Mouse (Mus musculus) stomach, postnatal 0 days (tissue): Measurements from ENCODE around the gene Banf2. TPM values are rescaled to one million over a fixed set of nuclear protein-coding genes. Genes with fewer than 3 reads are reported as not detected.

Experiments used
- ATAC-seq: fragments of 200-750 bp; cut with Nextera tagmentation; 2 replicates; pipeline ENCODE4 v1.8.0; 2017; ENCODE audit not compliant: low FRiP score, low TSS enrichment
- DNase-seq: peaks from one replicate; pipeline ENCODE4 v3.0.0-alpha.2; 2016; ENCODE audit warnings: low spot score
- H3K27ac ChIP-seq: fragments of 300-500 bp; sonication (generic); replicated peaks from 2 replicates; pipeline ENCODE4 v1.5.1; 2014; ENCODE audit warnings: mild to moderate bottlenecking, control low read depth
- H3K27me3 ChIP-seq: fragments of 300-500 bp; sonication (generic); 2 replicates; pipeline ENCODE4 v1.6.1; 2014; ENCODE audit warnings: low read length; ENCODE audit not compliant: control insufficient read depth, insufficient read depth
- H3K36me3 ChIP-seq: fragments of 300-500 bp; sonication (generic); 2 replicates; pipeline ENCODE4 v1.6.1; 2014; ENCODE audit warnings: low read length, mixed read lengths; ENCODE audit not compliant: control insufficient read depth, insufficient read depth
- H3K4me1 ChIP-seq: fragments of 300-500 bp; sonication (generic); replicated peaks from 2 replicates; pipeline ENCODE4 v1.6.1; 2014; ENCODE audit warnings: antibody characterized with exemption; ENCODE audit not compliant: control insufficient read depth, insufficient read depth
- H3K4me2 ChIP-seq: fragments of 300-500 bp; sonication (generic); replicated peaks from 2 replicates; pipeline ENCODE4 v1.6.1; 2014; ENCODE audit warnings: low read depth, mild to moderate bottlenecking, control low read depth, moderate library complexity
- H3K4me3 ChIP-seq: fragments of 300-500 bp; sonication (generic); 2 replicates; pipeline ENCODE4 v1.5.1; 2014; ENCODE audit warnings: low read depth, low read length, control low read depth
- H3K9ac ChIP-seq: fragments of 300-500 bp; sonication (generic); 2 replicates; pipeline ENCODE4 v1.6.1; 2014; ENCODE audit warnings: mild to moderate bottlenecking, low read length, control low read depth, mixed read lengths
- H3K9me3 ChIP-seq: fragments of 300-500 bp; sonication (generic); 2 replicates; pipeline ENCODE4 v1.6.1; 2016; ENCODE audit warnings: low read length; ENCODE audit not compliant: control insufficient read depth
- CTCF ChIP-seq: IDR thresholded peaks from 2 replicates; pipeline ENCODE4 v1.5.1; 2016; ENCODE audit warnings: antibody characterized with exemption, low read depth, mild to moderate bottlenecking, moderate library complexity
- EP300 ChIP-seq: optimal IDR thresholded peaks from 2 replicates; pipeline ENCODE3; 2016; ENCODE audit warnings: antibody characterized with exemption
- WGBS: fragments of 180-500 bp; shearing (Covaris S2); extraction: QIAGEN DNeasy Blood & Tissue Kit; methylation state at CpG from one replicate; pipeline ENCODE4 v1.1.7; 2014; 5-methylcytosine and 5-hydroxymethylcytosine counted together
- polyA plus RNA-seq: library from polyadenylated mRNA; unstranded; fragments of >200 nt; fragmentation: Nextera tagmentation; extraction: Ambion mirVana; gene quantifications from 2 replicates; pipeline ENCODE4 v1.2.1, GENCODE M21; 2015

The Banf2 gene
- polyA plus RNA-seq, 1 experiment from 2014 or later: not detected

- no peak overlapping the region for H3K4me2 ChIP-seq
- TF ChIP-seq CTCF: no peak
- no peak for TF ChIP-seq EP300
- H3K9ac ChIP-seq: no peak overlapping the region
- H3K27me3 ChIP-seq: no peaks in the 10 kb centered on the region
- H3K4me3 ChIP-seq: no peak overlapping the region
- ATAC-seq (no peak), DNase-seq (no peak)
- no peaks in the 10 kb centered on the region for H3K36me3 ChIP-seq
- WGBS: 76% methylated on average over 1 of the region's 1 CpGs
- peaks cover 4% of the 10 kb centered on the region; the same call in 1 of the 2 replicates for H3K4me1 ChIP-seq
- H3K27ac ChIP-seq: no peak overlapping the region
- H3K9me3 ChIP-seq: no peaks in the 10 kb centered on the region
These were observed 39.9 kb upstream of the Banf2 start for GRCm38 (mm10) chr2:143992977-143993376.

GRCm38 (mm10) chr2:144002229-144002984 lies 30.5 kb upstream of the Banf2 start:
- Histone ChIP-seq H3K9me3 (no peaks in the 10 kb centered on the region), H3K4me3 (no peak overlapping the region), H3K36me3 (no peaks in the 10 kb centered on the region), H3K4me1 (peaks cover 13% of the 10 kb centered on the region; the same call in 1 of the 2 replicates), H3K9ac (no peak overlapping the region), H3K27ac (no peak overlapping the region), H3K4me2 (no peak overlapping the region), H3K27me3 (no peaks in the 10 kb centered on the region)
- DNase-seq: no peak
- no peak for ATAC-seq
- WGBS: 79% methylated on average over 5 of the region's 5 CpGs
- no peak for TF ChIP-seq EP300
- TF ChIP-seq CTCF: no peak

- H3K4me1 ChIP-seq: peaks cover 13% of the 10 kb centered on the region; the same call in 1 of the 2 replicates
- WGBS: 21% methylated on average over 2 of the region's 2 CpGs
- H3K36me3 ChIP-seq: no peaks in the 10 kb centered on the region
- no peak for ATAC-seq
- no peak overlapping the region for H3K4me3 ChIP-seq
- H3K9ac ChIP-seq: no peak overlapping the region
- TF ChIP-seq EP300 (no peak), CTCF (no peak)
- H3K9me3 ChIP-seq: no peaks in the 10 kb centered on the region
- no peak for DNase-seq
- H3K4me2 ChIP-seq: no peak overlapping the region
- H3K27ac ChIP-seq: no peak overlapping the region
- no peaks in the 10 kb centered on the region for H3K27me3 ChIP-seq
These were observed 29.3 kb upstream of the Banf2 start for GRCm38 (mm10) chr2:144003544-144003943.

GRCm38 (mm10) chr2:144005166-144005955 lies 27.5 kb upstream of the Banf2 start:
- Histone ChIP-seq H3K4me1 (peaks cover 13% of the 10 kb centered on the region; the same call in 1 of the 2 replicates), H3K9me3 (no peaks in the 10 kb centered on the region), H3K9ac (no peak overlapping the region), H3K4me3 (no peak overlapping the region), H3K36me3 (no peaks in the 10 kb centered on the region), H3K27me3 (no peaks in the 10 kb centered on the region), H3K27ac (no peak overlapping the region; the same call in 1 of the 2 replicates), H3K4me2 (0 out of 2 replicates have a peak overlapping the region, but pooled peaks have one; percentile 5)
- TF ChIP-seq CTCF (peak; percentile 52), EP300 (no peak)
- 37% methylated on average over 6 of the region's 6 CpGs for WGBS
- DNase-seq (peak; percentile 33), ATAC-seq (no peak)

GRCm38 (mm10) chr2:144006686-144007085 lies 26.2 kb upstream of the Banf2 start:
- ATAC-seq: no peak
- no peak overlapping the region for H3K27ac ChIP-seq
- no peak for DNase-seq
- no peaks in the 10 kb centered on the region for H3K9me3 ChIP-seq
- TF ChIP-seq CTCF: no peak
- TF ChIP-seq EP300: no peak
- H3K36me3 ChIP-seq: no peaks in the 10 kb centered on the region
- no peak overlapping the region for H3K4me3 ChIP-seq
- no peak overlapping the region for H3K9ac ChIP-seq
- WGBS: 45% methylated on average over 6 of the region's 6 CpGs
- no peaks in the 10 kb centered on the region for H3K27me3 ChIP-seq
- H3K4me2 ChIP-seq: no peak overlapping the region; the same call in 1 of the 2 replicates
- peaks cover 13% of the 10 kb centered on the region; the same call in 1 of the 2 replicates for H3K4me1 ChIP-seq

- Histone ChIP-seq H3K4me3 (no peak overlapping the region), H3K9me3 (no peaks in the 10 kb centered on the region), H3K9ac (no peak overlapping the region), H3K4me1 (peaks cover 13% of the 10 kb centered on the region; the same call in 1 of the 2 replicates), H3K27ac (0 out of 2 replicates have a peak overlapping the region, but pooled peaks have one; percentile 14), H3K4me2 (no peak overlapping the region; the same call in 1 of the 2 replicates), H3K36me3 (no peaks in the 10 kb centered on the region), H3K27me3 (no peaks in the 10 kb centered on the region)
- no peak for ATAC-seq
- DNase-seq: no peak
- 62% methylated on average over 4 of the region's 4 CpGs for WGBS
- TF ChIP-seq CTCF (no peak), EP300 (no peak)
These were observed 25.6 kb upstream of the Banf2 start for GRCm38 (mm10) chr2:144007211-144007610.
